Comparison of ENCODE assay signal across 9 mouse cellular contexts in the genomic region with DNA sequence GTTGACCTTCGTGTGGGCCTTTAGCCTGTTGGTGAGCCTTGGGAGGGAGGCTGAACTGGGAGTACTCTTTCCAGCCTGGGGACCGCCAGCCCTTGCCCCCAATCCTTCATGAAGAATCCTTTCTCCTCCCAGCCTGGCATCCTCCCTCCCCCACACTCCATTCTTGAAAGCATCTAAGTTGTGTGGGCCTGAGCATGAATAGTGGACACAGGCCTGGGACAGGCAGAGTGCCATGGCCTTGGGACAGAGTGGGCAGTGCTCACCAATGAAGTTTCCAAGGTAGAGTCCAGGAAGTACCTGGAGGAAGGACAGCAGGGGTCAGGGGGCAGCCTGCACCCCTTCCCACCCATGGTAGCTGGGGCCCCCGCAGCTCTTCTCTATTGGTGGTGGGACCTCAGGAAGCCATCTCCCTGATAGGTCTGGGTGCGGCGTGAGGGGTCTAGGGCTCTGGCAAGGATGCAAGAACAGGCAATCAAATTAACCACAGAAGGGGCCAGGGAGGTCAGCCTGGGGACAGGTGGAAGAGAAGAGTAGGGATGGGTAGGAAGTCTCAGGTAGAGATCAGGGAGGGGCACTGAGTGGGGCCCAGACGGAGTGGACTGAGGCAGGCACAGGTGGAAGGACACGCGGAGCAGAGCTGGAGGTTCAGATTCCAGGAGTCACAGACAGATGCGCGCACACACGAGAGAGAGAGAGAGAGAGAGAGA. TPM values are rescaled to one million over a fixed set of nuclear protein-coding genes. Genes with fewer than 3 reads are reported as not detected.
DNase-seq lines count a peak whose midpoint lies in the region; ATAC-seq lines count a peak whose summit lies in the region.
"Had no signal": no experiment of that assay in that cellular context is flagged by ENCODE, and none has a peak within 500 bp of the region (broad histone marks: within the 10 kb centered on the region; RNA-seq: fewer than 3 reads in every experiment).

No protein-coding gene starts in this region.

- WGBS in midbrain, embryonic 10.5 days: 42% methylated on average over 11 of the region's 11 CpGs

- peak; percentile 85 for DNase-seq in heart, adult 11 months
- no peak for DNase-seq in heart, postnatal 14 days
- peak; percentile 41 to 55 for DNase-seq in right cerebral cortex, postnatal 10 days (ENCODE audit: low spot score in 2 of 2)
- DNase-seq in right cerebral cortex, postnatal 14 days: no peak
- DNase-seq in midbrain, embryonic 10.5 days (ENCODE audit: low spot score): no peak
- no peak for DNase-seq in B cell, adult 2 months

- intact Hi-C loops in heart, postnatal 14 days (cut with DNase I): no loop called here

- H3K27me3 ChIP-seq in midbrain, embryonic 10.5 days (ENCODE audit: low read depth, poor library complexity, severe bottlenecking): peaks cover 87% of the 10 kb centered on the region

- peak overlapping the region; percentile 86 for H3K4me3 ChIP-seq in midbrain, embryonic 10.5 days

- H3K27ac ChIP-seq in midbrain, embryonic 10.5 days (replicated peaks): peak overlapping the region; percentile 88; the same call in 1 of the 2 replicates

- no peak for ATAC-seq in CD4-positive, CD25-positive, alpha-beta regulatory T cell, adult 4 months
- no peak for ATAC-seq in erythroid progenitor cell, adult 5-6 weeks (replicated peaks; ENCODE audit: low FRiP score, poor library complexity, severe bottlenecking)

- no peaks in the 10 kb centered on the region for H3K36me3 ChIP-seq in midbrain, embryonic 10.5 days

- peaks cover 36% of the 10 kb centered on the region for H3K4me1 ChIP-seq in midbrain, embryonic 10.5 days

- no peaks in the 10 kb centered on the region for H3K9me3 ChIP-seq in midbrain, embryonic 10.5 days (replicated peaks)

RNA-seq across cellular contexts. Expression of gene Dusp15, which starts 1.0 kb away (rescaled TPM):
- under 1 TPM in 1 of 2 experiments, not detected in 1; 0.22 TPM for total RNA-seq in heart, postnatal 14 days (2021)
- 0.60 and 1.3 TPM in 2 replicates for polyA plus RNA-seq in midbrain, embryonic 10.5 days (2016; fragmentation: Nextera tagmentation; extraction: Ambion mirVana)
- polyA plus RNA-seq in CD4-positive, CD25-positive, alpha-beta regulatory T cell, adult 4 months (2017; shearing (Covaris generic)): under 1 TPM in 1 of 2 experiments, not detected in 1; 0.11 TPM
- total RNA-seq in erythroid progenitor cell, adult 5-6 weeks (2015; ENCODE audit: low replicate concordance): not detected in 2 replicates
- total RNA-seq in erythroid progenitor cell, adult 5-6 weeks (2017; ENCODE audit: low replicate concordance): not detected in 2 replicates
- total RNA-seq: liver, adult 2 months had no signal
- polyA plus RNA-seq: liver, adult 2 months had no signal

RNA-seq across cellular contexts. Expression of gene Ttll9, which starts 11.8 kb away (rescaled TPM):
- total RNA-seq in heart, postnatal 14 days (2021): not detected
- 1.3 and 1.4 TPM in 2 replicates for polyA plus RNA-seq in midbrain, embryonic 10.5 days (2016; fragmentation: Nextera tagmentation; extraction: Ambion mirVana)
- 1 to 10 TPM in 1 of 2 experiments, under 1 TPM in 1; 0.78 to 2.0 TPM for polyA plus RNA-seq in CD4-positive, CD25-positive, alpha-beta regulatory T cell, adult 4 months (2017; shearing (Covaris generic))
- total RNA-seq in erythroid progenitor cell, adult 5-6 weeks (2015; ENCODE audit: low replicate concordance): not detected in 2 replicates
- not detected in 2 replicates for total RNA-seq in erythroid progenitor cell, adult 5-6 weeks (2017; ENCODE audit: low replicate concordance)
- total RNA-seq: liver, adult 2 months had no signal

RNA-seq across cellular contexts. Expression of gene Foxs1, which starts 17.5 kb away (rescaled TPM):
- 1 to 10 TPM; 6.0 to 6.7 TPM for total RNA-seq in heart, postnatal 14 days (2021)
- polyA plus RNA-seq in midbrain, embryonic 10.5 days (2016; fragmentation: Nextera tagmentation; extraction: Ambion mirVana): 0.58 and 1.5 TPM in 2 replicates
- polyA plus RNA-seq in CD4-positive, CD25-positive, alpha-beta regulatory T cell, adult 4 months (2017; shearing (Covaris generic)): not detected
- not detected in 2 replicates for total RNA-seq in erythroid progenitor cell, adult 5-6 weeks (2015; ENCODE audit: low replicate concordance)
- not detected in 2 replicates for total RNA-seq in erythroid progenitor cell, adult 5-6 weeks (2017; ENCODE audit: low replicate concordance)
- total RNA-seq: liver, adult 2 months had no signal

RNA-seq across cellular contexts. Expression of gene Mylk2, which starts 39.4 kb away (rescaled TPM):
- under 1 TPM; 0.34 to 0.41 TPM for total RNA-seq in heart, postnatal 14 days (2021)
- polyA plus RNA-seq in midbrain, embryonic 10.5 days (2016; fragmentation: Nextera tagmentation; extraction: Ambion mirVana): 0.06 and 0.07 TPM in 2 replicates
- not detected for polyA plus RNA-seq in CD4-positive, CD25-positive, alpha-beta regulatory T cell, adult 4 months (2017; shearing (Covaris generic))
- not detected in 2 replicates for total RNA-seq in erythroid progenitor cell, adult 5-6 weeks (2015; ENCODE audit: low replicate concordance)
- not detected in 2 replicates for total RNA-seq in erythroid progenitor cell, adult 5-6 weeks (2017; ENCODE audit: low replicate concordance)
- polyA plus RNA-seq: liver, adult 2 months had no signal

Comparison
In these comparisons a context has a peak if more than half of its experiments do, and no peak if none do; other contexts are left out.
1. DNase-seq: peak in heart, adult 11 months (single experiment) and right cerebral cortex, postnatal 10 days (2 of 2); none in heart, postnatal 14 days (0 of 2), right cerebral cortex, postnatal 14 days (single experiment), midbrain, embryonic 10.5 days (single experiment) and B cell, adult 2 months (0 of 2).
2. RNA of gene Foxs1, which starts 17.5 kb away (total RNA-seq): 6.0 to 6.7 TPM in heart, postnatal 14 days; not detected in erythroid progenitor cell, adult 5-6 weeks; every median in the first group is over 4 times any median in the second.